Mouse (Mus musculus) telencephalon, adult 2 months (tissue): ENCODE measurements around the gene Srsf10.

Source experiments
- DNase-seq: peaks from one replicate; pipeline ENCODE4 v3.0.0-alpha.2; 2011; ENCODE audit warnings: low read depth, low spot score

The Srsf10 gene

DNA sequence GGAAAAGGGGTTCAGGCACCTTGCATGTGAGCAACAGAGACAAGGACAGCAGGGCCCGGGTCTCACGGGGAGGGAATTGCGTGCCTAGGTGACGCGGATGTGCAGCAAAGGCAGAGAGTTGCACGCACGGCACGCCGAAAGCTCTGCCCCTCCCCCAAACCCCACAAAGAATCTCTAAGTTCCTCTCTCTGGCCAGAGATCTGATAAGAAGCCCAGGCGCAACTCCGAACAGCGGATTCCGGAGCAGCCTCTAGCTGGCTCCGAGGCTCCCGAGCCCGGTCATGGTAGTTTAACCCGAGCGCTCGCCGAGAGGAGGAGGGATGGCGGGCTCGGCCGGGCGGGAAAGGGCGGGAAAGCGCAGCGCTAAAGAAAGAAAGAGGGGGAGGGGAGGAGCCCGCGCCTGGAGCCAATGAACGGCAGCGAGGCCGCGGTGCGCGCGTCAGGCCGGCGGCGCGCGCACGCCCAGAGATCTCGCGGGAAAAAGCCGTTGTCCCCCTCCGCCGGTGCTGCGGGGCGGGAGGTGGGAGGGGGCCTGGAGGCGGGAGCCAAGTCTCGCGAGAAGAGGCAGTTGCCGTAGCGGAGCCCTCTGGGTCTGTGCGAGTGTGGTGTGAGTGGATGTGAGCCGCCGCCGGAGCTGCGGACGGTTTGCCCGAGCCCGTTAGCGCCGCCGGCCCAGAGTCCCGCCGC lies at the start of gene Srsf10:
Gene Srsf10 (plus strand): TSS at position 212 of the 687 bp plus-strand sequence.
- peak; percentile 93 for DNase-seq

DNA sequence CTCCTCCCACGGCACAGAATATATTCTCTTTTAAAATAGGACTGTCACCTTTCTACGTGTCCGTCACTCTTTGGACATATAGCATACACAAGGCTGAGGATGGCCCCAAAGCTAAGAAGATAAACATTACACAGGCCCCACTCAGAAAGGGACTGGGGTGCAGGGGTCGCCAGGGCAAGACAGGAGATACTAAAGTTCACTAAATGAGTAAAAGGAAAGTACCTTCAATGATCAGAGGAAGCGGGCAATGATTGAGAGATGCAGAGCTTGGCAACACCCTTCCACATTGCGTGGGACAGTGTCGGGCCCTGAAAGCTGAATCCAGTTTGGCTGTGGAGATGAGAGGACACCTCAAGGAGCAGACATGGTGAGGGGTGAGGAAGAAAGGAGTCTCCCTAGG lies 40.7 kb upstream of the Srsf10 start:
- DNase-seq: no peak

DNA sequence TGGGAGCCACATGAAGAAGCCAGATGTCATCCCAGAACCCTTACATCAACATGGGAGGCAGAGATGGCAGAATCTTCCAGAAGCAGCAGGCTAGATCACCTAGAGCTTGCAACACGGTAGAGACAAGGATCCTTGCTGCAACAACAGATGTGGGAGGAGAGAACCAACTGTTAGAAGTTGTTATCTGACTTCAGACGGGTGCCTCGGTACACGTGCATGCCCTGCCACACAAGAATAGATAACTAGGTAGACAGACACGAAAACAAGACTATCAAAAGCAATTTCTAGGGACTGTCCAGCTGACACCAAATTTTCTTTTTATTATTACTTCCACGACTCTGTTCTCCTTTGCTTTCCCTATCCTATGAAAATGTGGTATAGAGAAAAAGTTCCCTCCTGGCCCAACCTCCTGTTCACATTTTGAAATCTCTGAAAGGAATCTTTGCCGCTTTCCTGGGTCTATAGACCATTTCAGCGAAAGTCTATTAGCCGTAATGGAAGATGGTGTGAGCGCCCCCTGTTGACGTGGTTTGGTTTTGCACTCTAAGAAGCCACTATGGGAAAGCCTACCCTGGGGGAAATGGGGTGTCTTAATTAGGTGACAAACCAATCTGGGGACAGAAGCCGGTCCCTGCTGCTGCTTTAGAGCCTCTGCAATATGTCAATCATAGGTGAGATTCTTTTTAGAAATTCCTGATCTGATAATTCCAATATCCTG lies 38.5 kb upstream of the Srsf10 start:
- DNase-seq: no peak

DNA sequence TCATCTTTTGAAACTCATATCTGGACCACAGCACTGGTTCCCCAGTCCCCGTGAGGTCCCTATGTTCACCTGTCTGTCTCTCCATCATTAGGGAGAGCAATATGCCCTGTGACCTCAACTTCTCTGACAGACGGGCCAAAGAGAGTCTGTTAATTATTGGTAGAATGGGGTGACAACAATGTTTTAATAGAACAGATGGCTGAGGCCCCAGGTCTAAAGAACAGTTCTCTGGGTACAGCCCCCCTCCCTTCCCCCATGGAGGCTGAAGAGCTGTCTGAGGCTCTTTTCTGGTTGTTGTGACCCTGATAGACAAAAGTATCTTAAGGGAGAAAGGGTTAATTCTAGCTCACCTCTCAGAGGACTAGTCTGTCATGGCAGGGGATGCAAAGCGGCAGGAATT lies 37.2 kb upstream of the Srsf10 start:
- no peak for DNase-seq

DNA sequence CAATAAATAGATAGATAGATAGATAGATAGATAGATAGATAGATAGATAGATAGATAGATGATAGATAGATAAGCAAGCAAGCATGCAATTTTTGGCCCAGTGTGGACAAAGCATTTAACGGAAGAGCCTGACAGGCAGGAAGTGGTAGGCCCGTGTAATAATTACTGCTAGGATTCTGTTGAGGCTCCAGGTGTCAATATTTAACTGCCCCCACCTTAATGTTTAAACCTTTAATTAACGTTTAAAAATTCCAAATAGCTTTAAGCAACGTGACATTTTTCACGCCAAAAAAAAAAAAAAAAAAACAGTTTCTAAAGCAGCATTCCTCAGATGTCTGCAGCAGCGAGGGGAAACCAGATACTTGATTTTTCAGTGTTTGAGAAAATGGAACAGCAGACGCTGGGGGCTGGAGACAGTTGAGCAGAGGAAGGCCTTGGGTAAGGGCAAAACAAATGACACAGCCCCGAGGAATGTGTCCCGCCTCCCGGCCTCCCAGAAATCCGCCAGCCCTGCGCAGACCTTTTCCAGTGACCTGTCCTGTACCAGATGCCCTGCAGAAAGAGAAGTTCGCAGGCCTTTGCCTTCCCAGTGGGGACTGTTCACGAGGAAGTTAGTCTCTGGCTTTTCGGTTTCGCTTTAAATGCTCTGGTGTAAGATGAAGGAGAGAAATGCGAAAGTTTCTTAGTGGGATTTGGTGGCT lies 35.6 kb upstream of the Srsf10 start:
- no peak for DNase-seq

DNA sequence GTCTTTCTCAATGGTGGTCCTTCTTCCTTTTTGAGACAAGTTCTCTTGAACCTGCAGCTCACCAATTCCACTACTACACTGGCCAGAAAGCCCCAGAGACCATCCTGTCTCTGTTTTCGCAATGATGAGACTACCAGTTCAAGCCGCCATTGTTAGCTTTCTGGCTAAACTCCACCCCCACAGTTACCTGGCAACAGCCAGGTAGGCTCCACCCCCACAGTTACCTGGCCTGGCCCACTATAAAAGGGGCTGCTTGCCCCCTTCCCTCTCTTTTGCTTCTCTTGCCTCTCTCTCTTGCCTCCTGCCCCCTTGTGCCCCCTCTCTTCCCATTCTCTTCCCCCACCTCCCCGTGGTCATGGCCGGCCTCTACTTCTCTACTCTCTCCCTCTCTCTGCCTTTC lies 33.8 kb upstream of the Srsf10 start:
- DNase-seq: no peak

DNA sequence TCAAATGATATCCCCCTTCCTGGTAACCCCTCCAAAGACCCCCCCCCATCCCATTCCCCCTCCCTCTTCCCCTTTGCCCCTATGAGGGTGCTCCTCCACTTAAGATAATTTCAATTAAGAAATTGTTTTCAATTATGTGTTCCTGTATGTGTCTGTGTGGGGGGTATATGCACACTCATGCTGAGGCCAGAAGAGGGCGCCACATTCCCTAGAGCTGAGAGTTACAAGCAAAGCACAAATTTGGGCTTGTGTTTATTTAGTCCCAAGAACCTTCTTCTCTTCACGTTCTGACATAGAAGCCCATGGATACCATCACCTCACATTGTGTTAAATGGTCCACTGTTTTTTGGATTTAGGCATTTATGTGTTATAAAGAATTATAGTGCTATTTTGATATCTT lies 32.2 kb upstream of the Srsf10 start:
- no peak for DNase-seq

DNA sequence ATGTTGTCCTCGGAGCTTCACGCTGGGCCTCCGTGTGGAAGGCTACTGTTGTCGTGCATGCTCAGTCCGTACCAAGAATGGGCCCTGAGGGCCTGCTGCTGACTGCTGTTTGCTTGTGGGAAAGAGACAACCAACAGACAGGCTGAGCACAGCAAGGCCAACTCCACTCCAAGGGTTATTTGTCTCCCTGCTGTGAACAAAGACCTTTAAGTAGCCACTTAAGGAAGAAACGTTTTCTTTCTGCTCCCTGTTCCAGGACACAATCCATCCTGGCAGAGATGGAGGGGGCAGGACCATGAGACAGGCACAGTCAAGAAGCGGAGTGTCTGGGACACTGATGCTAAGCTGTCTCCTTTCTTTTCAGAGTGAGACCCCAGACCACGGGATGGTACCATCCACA lies 31.3 kb upstream of the Srsf10 start:
- no peak for DNase-seq

DNA sequence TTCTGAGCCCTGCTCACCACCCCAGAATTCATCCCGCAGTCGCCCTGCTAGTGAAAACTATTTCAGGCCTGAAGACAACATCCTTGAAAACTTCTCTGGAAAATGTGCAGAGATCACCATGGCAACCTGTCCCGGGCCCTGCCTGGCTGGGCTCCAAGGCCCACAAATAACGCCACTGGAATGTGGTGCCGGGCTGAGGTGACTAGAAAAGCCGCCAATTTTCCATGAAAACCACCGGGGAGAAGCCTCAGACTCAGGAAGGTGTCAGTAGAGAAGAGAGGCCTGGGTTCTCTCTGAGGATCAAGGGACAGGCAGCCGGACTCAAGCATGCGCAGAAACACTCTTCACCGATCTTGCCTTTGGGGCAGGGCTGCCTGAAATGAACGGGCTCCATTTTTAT lies 27.1 kb upstream of the Srsf10 start:
- DNase-seq: peak; percentile 65

DNA sequence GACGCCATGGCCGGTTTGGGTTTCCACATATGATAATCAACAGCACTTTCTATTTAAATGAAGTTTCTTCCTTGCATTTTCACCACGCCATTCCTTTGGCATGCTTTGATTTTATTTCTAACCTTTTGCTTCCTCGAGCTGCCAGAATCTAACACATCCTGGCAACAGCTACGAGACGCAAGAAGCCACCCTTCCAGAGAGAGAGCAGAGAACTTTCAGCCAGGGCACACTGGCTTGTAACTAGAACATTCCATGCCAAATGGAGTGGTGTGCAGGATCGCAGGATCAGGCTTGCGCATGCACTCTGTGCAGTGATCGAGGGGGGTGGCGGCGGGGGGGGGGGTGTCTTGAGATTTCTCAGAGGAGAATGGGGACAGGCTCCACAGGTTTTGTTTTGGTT lies 23.5 kb upstream of the Srsf10 start:
- DNase-seq: no peak

DNA sequence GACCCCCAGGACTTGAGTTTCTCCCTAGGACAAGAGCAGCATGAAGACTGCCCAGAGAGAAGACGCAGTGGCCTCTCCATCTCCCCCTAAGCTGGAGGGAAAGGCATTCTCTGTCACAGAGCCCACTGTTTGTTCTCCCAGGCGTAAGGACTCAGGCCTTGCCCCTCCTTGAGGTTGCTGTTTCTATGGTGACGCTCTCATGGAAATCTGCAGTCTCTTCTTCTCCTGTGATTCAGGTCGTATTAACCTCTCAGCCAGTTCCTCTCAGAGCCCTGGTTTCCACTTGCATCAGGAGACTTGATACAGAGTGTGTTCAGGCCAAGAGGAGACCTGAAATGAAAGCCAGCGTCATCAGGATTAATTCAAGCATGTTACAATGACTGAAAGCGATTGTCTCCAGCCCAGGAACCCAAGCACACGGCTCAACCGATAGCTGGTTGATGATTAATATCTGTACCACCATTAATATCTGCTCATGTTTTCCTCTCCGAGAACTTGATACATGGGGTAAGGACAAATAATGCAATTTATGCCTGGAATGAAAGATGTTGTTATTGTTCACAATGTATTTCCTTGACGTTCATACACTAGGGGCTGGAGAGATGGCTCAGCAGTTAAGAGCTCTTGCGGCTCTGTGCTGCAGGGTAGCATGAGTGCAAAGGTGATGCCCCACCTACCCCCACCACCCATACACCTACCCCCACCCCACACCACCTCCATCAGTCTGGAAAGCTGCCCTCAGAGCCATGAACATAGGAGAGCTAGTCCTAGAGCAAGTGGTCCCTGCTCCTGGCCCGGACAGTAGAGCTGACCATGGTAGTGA lies 22.0 kb upstream of the Srsf10 start:
- no peak for DNase-seq

DNA sequence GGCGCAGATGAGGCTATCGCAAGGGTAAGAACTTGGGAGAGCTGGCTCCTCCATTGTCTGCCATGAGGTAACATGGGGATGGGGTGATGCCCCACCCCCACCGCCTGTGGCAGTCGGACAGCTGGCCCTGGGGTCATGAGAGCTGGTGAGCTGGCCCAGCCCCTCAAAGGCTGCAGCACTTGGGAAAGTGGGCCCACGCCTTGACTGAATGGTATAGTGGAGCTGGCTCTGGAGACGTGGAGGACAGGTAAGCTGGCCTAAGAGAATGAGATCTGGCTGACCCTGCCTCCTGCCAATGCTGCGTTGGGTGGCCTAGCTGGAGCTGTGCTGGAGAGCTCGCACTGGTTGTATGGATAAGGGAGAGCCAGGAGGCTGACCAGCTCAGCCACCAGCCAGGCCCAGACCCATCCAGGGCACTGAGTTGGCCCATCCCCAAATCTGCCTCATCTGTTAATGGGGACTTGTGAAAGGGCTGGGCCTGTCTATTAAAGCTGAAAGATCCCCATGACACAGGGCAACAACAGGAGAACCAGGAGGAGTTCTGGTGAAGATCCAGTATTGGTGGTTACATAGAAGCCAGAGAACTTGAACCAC lies 21.3 kb upstream of the Srsf10 start:
- DNase-seq: no peak

DNA sequence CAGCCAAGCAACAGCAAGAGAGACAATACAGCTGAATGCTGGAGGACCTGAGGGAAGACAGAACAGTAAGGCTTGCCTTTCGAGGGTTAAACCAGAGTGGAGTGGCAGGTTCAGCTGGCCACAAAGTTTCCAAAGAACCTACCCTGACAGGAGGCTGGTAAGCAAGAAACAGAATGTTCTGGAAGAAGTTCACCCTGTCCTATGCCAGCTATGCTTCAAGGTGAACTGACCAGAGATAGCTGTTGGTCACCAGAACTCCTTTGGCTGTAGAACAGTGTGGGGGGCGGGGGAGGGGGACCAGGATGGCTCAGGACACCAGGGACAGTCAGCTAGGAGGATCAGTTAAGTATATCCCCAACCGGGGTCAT lies 16.6 kb upstream of the Srsf10 start:
- DNase-seq: no peak

DNA sequence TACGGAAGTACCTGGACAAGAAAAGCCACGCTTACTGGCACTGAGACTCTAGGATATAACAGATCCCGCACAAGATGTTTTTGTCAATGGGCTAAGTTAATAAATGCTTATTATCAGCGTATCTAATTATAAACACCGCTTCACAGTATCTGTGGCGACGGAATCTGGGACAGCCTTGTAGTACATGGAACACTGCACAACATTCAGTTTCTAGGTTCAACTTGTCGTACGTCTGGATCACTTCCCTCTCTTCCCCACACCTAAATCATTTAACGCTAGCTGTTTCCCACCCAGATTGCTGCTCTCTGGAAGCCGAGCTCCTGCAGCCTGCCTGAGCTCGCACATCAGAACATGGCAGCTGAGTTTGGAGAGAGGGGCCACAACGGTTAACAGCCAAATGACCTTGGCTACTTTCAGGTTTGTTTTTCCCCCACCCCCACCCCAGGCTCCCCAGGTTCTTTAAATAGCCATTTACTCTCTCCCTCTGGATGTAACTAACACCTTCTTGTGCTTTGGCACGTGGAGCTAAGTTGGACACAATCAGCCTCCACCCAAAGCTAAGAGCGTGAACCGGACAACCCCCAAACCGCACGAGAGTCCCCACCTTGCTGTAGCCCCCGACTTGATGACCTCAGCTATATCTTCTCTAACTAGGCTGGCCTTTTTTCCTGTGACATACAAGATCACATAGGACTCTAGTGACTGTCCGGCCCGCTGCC lies 16.1 kb upstream of the Srsf10 start:
- DNase-seq: no peak

DNA sequence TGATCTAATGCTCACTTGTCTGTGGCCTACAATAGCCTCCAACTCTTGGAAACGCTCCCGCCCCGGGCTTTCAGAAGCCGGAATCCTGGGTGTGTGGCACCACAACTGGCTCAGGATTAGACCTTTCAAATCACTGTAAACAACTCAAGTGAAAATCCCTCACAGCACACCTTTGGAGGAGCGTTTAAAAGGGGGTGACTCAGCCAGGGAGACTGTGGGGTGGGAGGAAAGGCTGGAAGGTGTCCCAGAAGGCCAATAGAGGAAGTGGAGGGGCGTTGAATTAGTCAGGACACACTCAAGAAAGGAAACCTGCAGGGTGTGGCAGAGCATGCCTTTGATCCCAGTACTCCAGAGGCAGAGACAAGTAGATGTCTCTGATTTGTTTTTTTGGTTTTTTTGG lies 11.1 kb upstream of the Srsf10 start:
- no peak for DNase-seq

DNA sequence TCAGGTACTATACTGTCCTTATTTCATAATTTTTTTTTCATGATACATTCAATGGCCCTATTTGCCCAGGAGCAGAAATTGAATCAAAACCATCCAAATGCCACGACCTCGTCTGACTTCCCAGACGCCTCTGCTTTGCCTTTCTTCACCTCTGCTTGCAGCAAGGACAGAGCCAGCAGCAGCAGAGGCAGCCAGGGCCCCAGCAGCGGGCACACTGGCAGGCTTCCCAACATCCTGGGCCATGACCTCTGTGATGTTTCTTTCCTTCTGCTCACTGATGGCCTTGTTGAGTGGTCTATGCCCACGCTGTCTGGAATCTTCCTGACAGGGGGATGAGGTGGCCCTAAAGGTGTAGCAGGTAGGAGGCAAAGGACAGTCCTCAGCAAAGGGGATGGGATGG lies 8.0 kb upstream of the Srsf10 start:
- no peak for DNase-seq

DNA sequence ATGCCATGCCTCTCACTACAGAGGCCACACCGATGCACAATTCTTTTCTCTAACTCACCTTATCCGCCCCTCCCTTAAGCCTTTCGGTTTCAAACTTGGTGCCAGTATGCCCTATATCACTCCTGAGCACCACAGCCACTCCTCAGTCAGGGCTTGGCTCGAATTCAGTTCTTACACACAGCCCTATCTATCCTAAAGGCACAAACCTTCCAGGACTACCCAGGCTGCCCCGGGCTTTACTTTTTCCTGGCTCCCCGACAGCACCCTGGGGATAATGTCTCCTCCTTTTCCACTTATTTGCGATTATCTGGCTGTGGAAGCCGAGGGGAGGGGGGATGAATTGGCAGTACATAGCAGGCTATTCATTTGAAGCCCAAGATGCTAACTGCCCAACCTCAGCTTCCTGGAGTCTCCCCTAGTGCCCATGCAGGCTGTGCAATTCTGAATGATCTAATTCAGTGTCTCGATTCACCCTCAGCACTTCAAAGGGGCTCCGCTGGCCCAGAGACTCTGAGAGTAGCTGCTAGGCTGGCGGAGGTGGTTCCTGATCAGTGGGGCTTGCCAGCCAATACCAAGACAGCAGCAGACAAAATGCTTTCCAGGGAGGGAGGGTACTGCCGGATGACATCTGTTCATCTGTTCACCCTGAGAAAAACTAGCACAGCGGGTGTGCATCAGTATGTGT lies 5.0 kb upstream of the Srsf10 start:
- peak; percentile 60 for DNase-seq

DNA sequence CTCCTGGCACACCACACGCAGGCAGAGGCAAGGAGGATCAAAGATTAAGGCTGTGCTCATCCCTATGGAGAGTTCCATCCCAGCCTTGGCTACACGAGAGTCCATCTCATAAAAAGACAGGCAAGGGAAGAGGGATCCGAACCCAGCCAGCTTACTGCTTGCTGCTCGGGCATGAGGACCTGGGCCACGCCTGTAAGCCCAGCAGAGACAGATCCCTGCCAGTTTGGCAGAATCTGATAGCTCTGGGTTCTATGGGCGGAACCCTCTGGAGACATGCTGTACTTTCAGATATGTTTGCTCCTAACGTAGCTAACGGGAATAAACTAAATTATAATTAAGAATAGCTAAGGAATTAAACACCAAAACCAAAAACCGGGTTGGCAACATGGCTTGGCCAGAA lies 3.6 kb upstream of the Srsf10 start:
- no peak for DNase-seq

DNA sequence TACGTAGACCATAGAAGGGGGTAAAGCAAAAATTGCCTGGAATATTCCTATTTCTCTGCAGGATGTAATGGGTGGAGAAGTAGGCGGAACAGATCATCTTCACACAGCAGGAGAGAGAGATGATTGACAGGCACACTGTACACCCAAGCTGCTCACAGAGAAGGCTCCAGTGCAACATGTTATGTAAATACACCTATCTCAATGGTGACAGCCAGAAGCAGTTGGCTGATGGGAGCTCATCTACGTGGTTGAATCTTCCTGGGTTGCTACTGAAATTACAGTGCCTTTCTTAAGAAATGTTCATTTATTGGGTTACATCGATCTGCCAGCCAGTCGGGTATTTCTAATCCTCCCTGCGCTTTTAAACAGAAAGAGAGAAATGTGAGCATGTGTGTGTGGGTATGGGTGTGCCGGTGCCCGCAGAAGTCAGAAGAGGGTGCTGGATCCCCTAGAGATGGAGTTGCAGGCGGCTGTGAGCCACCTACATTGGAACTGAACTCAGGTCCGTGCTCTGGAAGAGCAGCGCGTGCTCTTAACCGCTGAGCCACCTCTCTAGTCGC lies 1.5 kb upstream of the Srsf10 start:
- peak; percentile 53 for DNase-seq

DNA sequence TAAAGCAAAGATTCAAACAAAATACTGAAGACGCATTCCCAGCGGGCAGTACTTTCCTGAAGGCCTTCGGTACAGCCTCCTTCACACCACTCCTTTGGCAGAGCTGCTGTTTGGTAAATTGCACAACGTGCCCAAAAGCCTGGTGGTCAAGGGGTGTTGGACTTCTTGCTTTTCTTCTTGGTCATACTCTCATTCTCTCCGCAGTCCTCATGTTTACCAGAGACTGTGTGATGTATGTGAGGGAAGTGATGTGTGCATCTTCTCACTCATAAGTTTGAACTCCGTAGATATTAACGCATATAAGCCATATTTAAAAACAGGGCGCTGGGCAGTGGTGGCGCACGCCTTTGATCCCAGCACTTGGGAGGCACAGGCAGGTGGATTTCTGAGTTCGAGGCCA lies 917 bp upstream of the Srsf10 start:
- DNase-seq: no peak
